Mouse (Mus musculus) cerebellum, adult 11-12 months (tissue): ENCODE data around the gene Stpg3.

Experiments used
- DNase-seq: peaks from one replicate; pipeline ENCODE4 v3.0.0; 2022

The Stpg3 gene

DNA sequence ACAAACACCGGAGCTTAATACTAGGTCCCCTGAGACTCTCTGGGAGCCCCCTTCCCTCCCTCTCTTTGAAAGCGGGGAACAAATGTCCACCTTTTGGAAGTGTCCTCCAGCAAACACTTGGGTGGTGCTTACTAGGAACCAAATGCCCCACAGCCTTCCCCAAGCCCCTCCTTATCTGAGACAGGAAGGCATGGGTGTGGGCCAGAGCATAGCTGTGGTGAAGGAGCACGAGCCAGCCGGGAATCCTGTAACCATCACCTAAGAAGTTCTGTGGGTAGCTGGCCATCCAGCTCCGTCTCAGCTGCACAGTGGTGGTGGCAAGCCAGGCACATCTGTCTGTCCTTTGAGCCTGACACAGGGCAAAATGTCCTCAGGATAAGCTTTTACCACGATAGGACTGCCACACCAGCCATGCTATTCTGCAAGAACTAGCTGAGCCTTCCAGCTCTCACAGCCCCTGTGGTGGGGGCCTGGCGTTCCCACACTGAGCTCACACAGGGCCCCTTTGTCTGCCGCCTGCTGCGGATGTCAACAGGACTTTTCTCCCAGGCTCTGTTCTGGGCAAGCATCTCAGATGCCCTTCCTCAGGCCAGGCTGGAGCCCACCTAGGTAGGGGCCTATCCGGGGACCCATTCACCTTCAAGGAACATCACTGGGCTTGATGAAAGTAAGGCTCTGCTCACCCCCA lies 36.0 kb downstream of the Stpg3 start:
- DNase-seq = no peak

- no peak for DNase-seq
Observed at GRCm38 (mm10) chr2:25177685-25178084, 36.8 kb downstream of the Stpg3 start.

DNA sequence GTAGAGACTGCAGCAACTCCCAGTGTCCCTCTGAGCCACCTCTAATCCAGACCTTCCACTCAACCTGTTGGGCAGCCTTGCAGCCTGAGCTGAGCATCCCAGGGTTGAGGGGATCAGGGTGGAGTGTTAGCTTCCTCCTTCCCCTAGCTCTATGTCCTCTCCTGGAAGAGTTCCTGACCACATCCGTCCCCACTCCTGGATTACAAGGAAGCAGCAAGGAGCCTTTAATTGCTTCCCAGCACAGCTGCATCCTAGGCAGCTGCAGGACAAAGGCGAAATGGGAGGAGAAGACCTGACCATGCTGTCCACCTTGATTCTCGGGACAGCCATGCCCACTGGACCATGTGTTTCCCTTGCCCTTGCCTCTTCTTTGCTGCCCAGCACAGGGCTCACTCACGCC lies 37.4 kb downstream of the Stpg3 start:
- no peak for DNase-seq

- no peak for DNase-seq
Observed at GRCm38 (mm10) chr2:25176573-25176972, 37.9 kb downstream of the Stpg3 start.

DNA sequence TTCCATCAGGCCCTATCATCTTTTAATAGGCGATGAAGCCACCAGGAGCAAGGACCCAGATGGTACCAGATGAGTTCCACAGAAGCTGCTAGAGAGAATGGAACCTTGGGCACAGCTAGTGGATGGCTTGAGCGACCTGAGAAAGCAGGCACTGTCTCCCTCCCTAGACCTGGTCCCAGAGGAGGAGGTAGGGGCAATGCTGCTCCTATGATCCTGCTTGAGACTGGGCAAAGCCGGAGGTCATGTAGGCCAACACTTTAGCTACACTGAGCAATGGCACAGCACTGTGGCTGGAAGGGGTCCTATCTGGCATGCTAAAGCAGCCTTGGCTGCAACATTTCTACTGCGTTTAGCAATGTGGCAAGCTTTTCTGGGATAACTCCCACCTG lies 38.8 kb downstream of the Stpg3 start:
- no peak for DNase-seq

GRCm38 (mm10) chr2:25174866-25175689 lies 39.4 kb downstream of the Stpg3 start:
- no peak for DNase-seq

DNA sequence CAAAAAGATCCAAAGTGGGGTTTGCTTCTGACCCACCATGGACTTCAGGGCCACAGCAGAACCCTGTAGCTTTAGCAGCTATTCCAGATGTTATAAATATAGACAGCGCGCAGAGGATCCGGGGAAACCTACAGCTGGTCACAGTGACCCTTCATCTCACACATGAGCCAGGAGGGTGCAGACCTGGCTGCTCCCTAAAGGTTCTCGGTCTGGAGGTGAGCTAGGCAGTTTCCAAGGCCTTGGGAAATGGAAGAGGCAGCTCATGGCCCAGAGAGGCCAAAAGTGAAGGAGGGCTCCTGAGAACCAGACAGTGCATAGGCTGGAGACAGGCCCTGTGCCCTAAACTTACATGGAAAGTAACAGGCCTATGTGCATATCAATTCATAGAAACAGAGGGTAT lies 40.6 kb downstream of the Stpg3 start:
- no peak for DNase-seq

DNA sequence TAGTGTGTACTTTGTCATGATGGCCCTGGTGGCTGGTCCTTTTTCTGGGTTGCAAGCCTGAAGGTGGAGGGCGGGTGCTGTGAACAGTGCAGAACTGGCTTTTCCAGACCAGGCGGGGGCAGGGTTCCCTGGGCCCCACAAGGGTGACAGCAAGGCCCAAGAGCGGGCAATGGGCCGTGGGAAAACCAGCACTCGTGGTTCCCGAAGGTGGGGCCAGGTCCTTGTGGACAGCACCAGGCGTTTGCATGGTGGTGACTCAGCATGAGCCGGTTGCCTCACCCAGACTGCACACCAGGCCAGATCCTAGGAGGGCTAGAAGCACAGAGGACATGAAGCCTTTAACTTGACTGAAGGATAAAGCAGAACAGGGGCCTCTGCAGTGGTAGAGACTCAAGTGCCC lies 41.8 kb downstream of the Stpg3 start:
- no peak for DNase-seq

- DNase-seq = no peak
Observed at GRCm38 (mm10) chr2:25171769-25172153, 42.7 kb downstream of the Stpg3 start.

- DNase-seq = no peak
Observed at GRCm38 (mm10) chr2:25171101-25171768, 43.2 kb downstream of the Stpg3 start.

- no peak for DNase-seq
Observed at GRCm38 (mm10) chr2:25170326-25171100, 43.9 kb downstream of the Stpg3 start.

- DNase-seq = no peak
Observed at GRCm38 (mm10) chr2:25169778-25170177, 44.7 kb downstream of the Stpg3 start.

DNA sequence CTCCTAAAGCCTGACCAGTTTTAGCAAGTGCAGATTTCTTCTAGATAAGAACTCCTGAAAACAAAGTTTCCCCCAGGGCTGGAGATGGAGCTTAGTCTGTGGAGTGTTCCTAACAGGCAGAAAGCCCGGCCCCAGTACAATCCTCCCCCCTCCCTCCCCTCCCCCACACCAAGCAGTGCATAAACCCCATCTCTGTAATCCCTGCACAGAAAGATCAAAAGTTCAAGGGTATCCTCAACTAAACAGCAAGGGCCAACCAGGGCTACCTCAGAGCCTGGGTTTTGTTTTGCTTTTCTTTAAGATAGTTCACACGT lies 45.8 kb downstream of the Stpg3 start:
- DNase-seq = no peak

DNA sequence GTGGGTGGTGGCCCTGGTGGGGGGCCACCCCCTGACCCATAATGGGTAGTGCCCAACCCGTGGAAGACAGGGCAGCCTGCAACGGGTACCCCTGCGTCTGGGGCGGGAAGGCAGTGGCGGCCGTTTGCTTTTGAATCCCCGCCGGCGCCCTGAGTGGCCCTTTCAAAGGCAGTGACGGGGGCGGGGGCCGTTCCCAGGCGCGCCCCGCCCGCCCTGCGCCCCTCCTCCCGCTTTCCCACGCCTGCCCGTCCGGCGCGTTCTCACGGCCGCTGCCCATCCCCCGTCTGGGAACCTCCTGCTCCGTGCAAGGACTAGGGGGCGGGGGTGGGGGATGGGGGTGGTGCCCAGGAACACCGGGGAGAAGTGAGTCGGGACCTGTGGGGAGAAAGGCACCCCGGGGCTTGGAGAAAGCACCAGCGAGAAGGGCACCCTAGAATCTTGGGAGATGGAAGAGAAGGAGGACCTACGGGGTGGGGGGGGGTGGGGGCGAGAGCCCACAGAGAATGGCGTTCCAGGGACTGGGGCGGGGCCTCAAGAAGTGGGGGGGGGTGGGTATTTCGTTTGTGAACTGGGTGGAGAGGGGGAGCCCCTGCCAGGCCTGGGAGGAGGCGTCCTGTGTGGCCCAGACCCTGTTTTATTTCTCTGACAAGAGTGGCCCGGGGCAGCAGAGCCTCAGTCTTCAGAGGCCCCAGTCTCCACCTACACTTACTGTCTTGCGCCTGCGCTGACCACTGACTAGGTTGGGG lies 46.3 kb downstream of the Stpg3 start:
- DNase-seq = no peak

DNA sequence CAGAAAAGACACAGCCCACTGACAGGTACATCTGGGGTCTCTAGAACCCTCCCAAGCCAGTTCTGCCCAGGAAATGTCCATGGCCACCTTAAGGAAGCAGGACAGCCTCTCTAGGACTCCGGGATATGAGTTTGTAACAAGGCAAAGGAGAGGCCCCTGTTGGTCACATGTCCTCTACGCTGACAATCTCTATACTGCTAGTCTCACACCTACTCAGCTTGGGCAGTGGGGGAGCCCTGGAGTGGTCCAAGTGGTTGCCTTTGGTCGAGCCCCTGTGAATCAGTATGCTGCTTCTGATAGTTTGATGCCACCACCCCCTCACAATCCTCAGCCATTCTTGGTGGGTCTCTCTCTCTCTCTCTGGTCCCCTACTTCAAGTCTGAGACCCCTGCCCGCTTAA lies 47.0 kb downstream of the Stpg3 start:
- DNase-seq = no peak
